Mouse (Mus musculus) MEL (cell line): ENCODE measurements around the gene Omd. TPM values are rescaled to one million over a fixed set of nuclear protein-coding genes. Genes with fewer than 3 reads are reported as not detected.

Experiments
- DNase-seq: peaks from one replicate; pipeline ENCODE4 v3.0.0; 2011; ENCODE audit warnings: low read depth, low spot score
- H3K27ac ChIP-seq: 2 replicates; pipeline ENCODE4 v1.5.1; 2012; ENCODE audit warnings: low read depth, mild to moderate bottlenecking, control low read depth, low read length, moderate library complexity; ENCODE audit not compliant: control insufficient read depth
- H3K27me3 ChIP-seq, 2 experiments: fragments of 150-350 bp in 1 of 2; sonication (generic) in 1 of 2; 2 replicates each; pipeline ENCODE4 v1.6.1; 2012; ENCODE audit warnings: low read length in 2 of 2, mild to moderate bottlenecking in 2 of 2, improper control_type of control experiment in 1 of 2, moderate library complexity in 1 of 2; ENCODE audit not compliant: insufficient read depth in 2 of 2, control insufficient read depth in 1 of 2
- H3K36me3 ChIP-seq, 2 experiments: 2 replicates each; pipeline ENCODE4 v1.6.1; 2012 to 2014; ENCODE audit warnings: low read length in 2 of 2, improper control_type of control experiment in 1 of 2, inconsistent platforms in 1 of 2, mild to moderate bottlenecking in 1 of 2; ENCODE audit not compliant: insufficient read depth in 2 of 2, control insufficient read depth in 1 of 2
- H3K4me1 ChIP-seq, 2 experiments: fragments of 150-350 bp in 1 of 2; sonication (generic) in 1 of 2; 2 replicates each; pipeline ENCODE4 v1.6.1; 2012; ENCODE audit warnings: low read length in 2 of 2, improper control_type of control experiment in 1 of 2, mild to moderate bottlenecking in 1 of 2; ENCODE audit not compliant: insufficient read depth in 2 of 2, control insufficient read depth in 1 of 2
- H3K4me3 ChIP-seq, 2 experiments: fragments of 150-350 bp in 1 of 2; sonication (generic) in 1 of 2; 2 replicates each; pipeline ENCODE4 v1.5.1; 2012; ENCODE audit warnings: low read depth in 2 of 2, low read length in 2 of 2, mild to moderate bottlenecking in 2 of 2, moderate library complexity in 2 of 2, control low read depth in 1 of 2, improper control_type of control experiment in 1 of 2; ENCODE audit not compliant: control insufficient read depth in 1 of 2, insufficient read depth in 1 of 2
- H3K79me2 ChIP-seq: 2 replicates; pipeline ENCODE4 v1.6.1; 2012; ENCODE audit warnings: mild to moderate bottlenecking, low read length, moderate library complexity; ENCODE audit not compliant: control insufficient read depth, poor library complexity, insufficient read depth
- H3K9ac ChIP-seq: 2 replicates; pipeline ENCODE4 v1.6.1; 2012; ENCODE audit warnings: low read depth, mild to moderate bottlenecking, control low read depth, low read length, moderate library complexity; ENCODE audit not compliant: control insufficient read depth, poor library complexity, severe bottlenecking
- H3K9me3 ChIP-seq: fragments of 150-350 bp; sonication (generic); replicated peaks from 2 replicates; pipeline ENCODE4 v1.6.1; 2012; ENCODE audit warnings: mild to moderate bottlenecking, low read length, improper control_type of control experiment, moderate library complexity; ENCODE audit not compliant: insufficient read depth
- CTCF ChIP-seq, 3 experiments: IDR thresholded peaks in 2 of 3; conservative IDR thresholded peaks in 1 of 3; 2 replicates each; pipeline ENCODE4 v1.5.1; 2011 to 2012; ENCODE audit warnings: low read length in 3 of 3, low read depth in 2 of 3, mild to moderate bottlenecking in 2 of 3, improper control_type of control experiment in 1 of 3, inconsistent platforms in 1 of 3, mixed read lengths in 1 of 3, moderate library complexity in 1 of 3; ENCODE audit not compliant: control insufficient read depth in 1 of 3, insufficient read depth in 1 of 3, poor library complexity in 1 of 3, severe bottlenecking in 1 of 3
- E2F4 ChIP-seq: IDR thresholded peaks from 2 replicates; pipeline ENCODE4 v1.6.1; 2011; ENCODE audit warnings: low read depth, low read length, improper control_type of control experiment, borderline replicate concordance
- ELF1 ChIP-seq: IDR thresholded peaks from 2 replicates; pipeline ENCODE4 v1.6.1; 2014; ENCODE audit warnings: low read depth, mild to moderate bottlenecking, inconsistent platforms, low read length, improper control_type of control experiment, moderate library complexity
- EP300 ChIP-seq, 2 experiments: IDR thresholded peaks; 2 replicates each; pipeline ENCODE4 v1.6.1; 2011; ENCODE audit warnings: improper control_type of control experiment in 2 of 2, low read length in 2 of 2, low read depth in 1 of 2, mild to moderate bottlenecking in 1 of 2
- ETS1 ChIP-seq: IDR thresholded peaks from 2 replicates; pipeline ENCODE4 v1.6.1; 2012; ENCODE audit warnings: low read depth, mild to moderate bottlenecking, inconsistent platforms, low read length, improper control_type of control experiment, moderate library complexity
- GABPA ChIP-seq: IDR thresholded peaks from 2 replicates; pipeline ENCODE4 v1.6.1; 2012; ENCODE audit warnings: low read depth, mild to moderate bottlenecking, inconsistent platforms, low read length, improper control_type of control experiment, moderate library complexity
- GATA1 ChIP-seq: IDR thresholded peaks from 2 replicates; pipeline ENCODE4 v1.6.1; 2011; ENCODE audit warnings: low read depth, low read length, improper control_type of control experiment
- KAT2A ChIP-seq: conservative IDR thresholded peaks from 2 replicates; pipeline ENCODE4 v1.6.1; 2012; ENCODE audit warnings: low read depth, low read length, improper control_type of control experiment, inconsistent platforms
- MAX ChIP-seq: IDR thresholded peaks from 2 replicates; pipeline ENCODE4 v1.6.1; 2011; ENCODE audit warnings: low read length, improper control_type of control experiment
- POLR2A ChIP-seq, 2 experiments: IDR thresholded peaks; 2 replicates each; pipeline ENCODE4 v1.6.1; 2011 to 2012; ENCODE audit warnings: low read length in 2 of 2, mild to moderate bottlenecking in 2 of 2, control low read depth in 1 of 2, improper control_type of control experiment in 1 of 2, low read depth in 1 of 2, moderate library complexity in 1 of 2; ENCODE audit not compliant: control insufficient read depth in 1 of 2, insufficient read depth in 1 of 2, poor library complexity in 1 of 2
- POLR2AphosphoS5 ChIP-seq: IDR thresholded peaks from 2 replicates; pipeline ENCODE4 v1.6.1; 2012; ENCODE audit warnings: low read depth, borderline replicate concordance, mild to moderate bottlenecking, inconsistent platforms, low read length, moderate library complexity, mixed read lengths
- RAD21 ChIP-seq: IDR thresholded peaks from 2 replicates; pipeline ENCODE4 v1.6.1; 2011; ENCODE audit warnings: mild to moderate bottlenecking, low read depth, low read length, improper control_type of control experiment
- RCOR1 ChIP-seq: IDR thresholded peaks from 2 replicates; pipeline ENCODE4 v1.6.1; 2012; ENCODE audit warnings: low read depth, mild to moderate bottlenecking, inconsistent platforms, low read length, improper control_type of control experiment
- SIN3A ChIP-seq: IDR thresholded peaks from 2 replicates; pipeline ENCODE4 v1.6.1; 2012; ENCODE audit warnings: low read length, improper control_type of control experiment, inconsistent platforms
- SMC3 ChIP-seq: IDR thresholded peaks from 2 replicates; pipeline ENCODE4 v1.6.1; 2011; ENCODE audit warnings: low read depth, low read length, improper control_type of control experiment
- TAL1 ChIP-seq: IDR thresholded peaks from 2 replicates; pipeline ENCODE4 v1.6.1; 2012; ENCODE audit warnings: mild to moderate bottlenecking, inconsistent platforms, low read length, moderate library complexity, mixed read lengths
- TBP ChIP-seq: IDR thresholded peaks from 2 replicates; pipeline ENCODE4 v1.8.0; 2011; ENCODE audit warnings: low read depth, low read length, improper control_type of control experiment
- TCF12 ChIP-seq: IDR thresholded peaks from 2 replicates; pipeline ENCODE4 v1.6.1; 2014; ENCODE audit warnings: low read depth, mild to moderate bottlenecking, inconsistent platforms, low read length, improper control_type of control experiment, moderate library complexity
- UBTF ChIP-seq: IDR thresholded peaks from 2 replicates; pipeline ENCODE4 v1.6.1; 2012; ENCODE audit warnings: low read depth, mild to moderate bottlenecking, inconsistent platforms, low read length, improper control_type of control experiment, moderate library complexity, borderline replicate concordance; ENCODE audit not compliant: insufficient read depth
- ZKSCAN1 ChIP-seq: IDR thresholded peaks from 2 replicates; pipeline ENCODE4 v1.6.1; 2012; ENCODE audit warnings: low read depth, mild to moderate bottlenecking, inconsistent platforms, low read length, improper control_type of control experiment, moderate library complexity
- ZMIZ1 ChIP-seq: IDR thresholded peaks from 2 replicates; pipeline ENCODE4 v1.6.1; 2012; ENCODE audit warnings: low read depth, mild to moderate bottlenecking, inconsistent platforms, low read length, improper control_type of control experiment, moderate library complexity
- ZNF384 ChIP-seq: IDR thresholded peaks from 2 replicates; pipeline ENCODE4 v1.6.1; 2012; ENCODE audit warnings: low read depth, mild to moderate bottlenecking, inconsistent platforms, low read length, improper control_type of control experiment
- polyA plus RNA-seq, 2 experiments: library from polyadenylated mRNA; stranded (reverse) in 1 of 2; unstranded in 1 of 2; fragments of >175 nt in 1 of 2; fragments of >200 nt in 1 of 2; gene quantifications; 2 replicates each; pipeline versions ENCODE4 v1.2.1 to v1.2.4; 2012; ENCODE audit warnings: low replicate concordance in 2 of 2, low read depth in 1 of 2; ENCODE audit not compliant: insufficient read length in 2 of 2, insufficient read depth in 1 of 2, missing spikeins in 1 of 2
- total RNA-seq: library from RNA; depleted of rRNA; stranded (reverse); fragments of 300-350 nt; gene quantifications from 2 replicates; pipeline ENCODE4 v1.2.3, GENCODE M21; 2012

The Omd gene
- total and polyA plus RNA-seq, 3 experiments, result 0.04 to 4.1 TPM; not detected in 1

- no peaks in the 10 kb centered on the region for H3K36me3 ChIP-seq
- no peak for DNase-seq
- TF ChIP-seq CTCF (IDR thresholded peaks at IDR 0.05 in 2 of 3, conservative IDR thresholded peaks at IDR 0.05 in 1 of 3; ENCODE audit: control insufficient read depth in 1 of 3, insufficient read depth in 1 of 3, low read depth in 2 of 3, low read length in 3 of 3, poor library complexity in 1 of 3, severe bottlenecking in 1 of 3), result no peak
- no peak for TF ChIP-seq KAT2A
- no peak for TF ChIP-seq UBTF
- no peak for TF ChIP-seq SMC3
- TF ChIP-seq TAL1, result no peak
- no peak for TF ChIP-seq EP300 (IDR thresholded peaks at IDR 0.05; ENCODE audit: low read depth in 1 of 2, low read length in 2 of 2)
- no peak for TF ChIP-seq TCF12
- no peak for TF ChIP-seq POLR2A (IDR thresholded peaks at IDR 0.05; ENCODE audit: control insufficient read depth in 1 of 2, insufficient read depth in 1 of 2, low read depth in 1 of 2, low read length in 2 of 2, poor library complexity in 1 of 2)
- no peak for TF ChIP-seq GATA1
- no peak for TF ChIP-seq E2F4
- no peak for TF ChIP-seq TBP
- no peak for TF ChIP-seq ZNF384
- no peak for TF ChIP-seq POLR2AphosphoS5
- TF ChIP-seq ELF1, result no peak
- TF ChIP-seq SIN3A, result no peak
- TF ChIP-seq, all 39 proteins: peak for 0
These were observed 36.6 kb upstream of the Omd start for GRCm38 (mm10) chr13:49545646-49546045.

GRCm38 (mm10) chr13:49546517-49546916, 35.7 kb upstream of the Omd start:
- H3K4me1 ChIP-seq, result no peaks in the 10 kb centered on the region
- no peak overlapping the region for H3K4me3 ChIP-seq
- DNase-seq, result no peak
- no peaks in the 10 kb centered on the region for H3K27me3 ChIP-seq
- H3K36me3 ChIP-seq, result no peaks in the 10 kb centered on the region
- no peak overlapping the region for H3K9ac ChIP-seq
- no peaks in the 10 kb centered on the region for H3K9me3 ChIP-seq
- H3K27ac ChIP-seq, result no peak overlapping the region
- H3K79me2 ChIP-seq, result no peaks in the 10 kb centered on the region
- no peak for TF ChIP-seq CTCF (IDR thresholded peaks at IDR 0.05 in 2 of 3, conservative IDR thresholded peaks at IDR 0.05 in 1 of 3; ENCODE audit: control insufficient read depth in 1 of 3, insufficient read depth in 1 of 3, low read depth in 2 of 3, low read length in 3 of 3, poor library complexity in 1 of 3, severe bottlenecking in 1 of 3)
- no peak for TF ChIP-seq TCF12
- TF ChIP-seq ETS1, result no peak
- no peak for TF ChIP-seq GABPA
- TF ChIP-seq ZKSCAN1, result no peak
- no peak for TF ChIP-seq MAX
- TF ChIP-seq E2F4, result no peak
- no peak for TF ChIP-seq ZMIZ1
- no peak for TF ChIP-seq RAD21
- TF ChIP-seq RCOR1, result no peak
- TF ChIP-seq POLR2AphosphoS5, result no peak

More at GRCm38 (mm10) chr13:49545646-49546045, 36.6 kb upstream of the Omd start:
- no peaks in the 10 kb centered on the region for H3K27me3 ChIP-seq
- H3K9me3 ChIP-seq, result no peaks in the 10 kb centered on the region
- no peaks in the 10 kb centered on the region for H3K79me2 ChIP-seq
- H3K4me3 ChIP-seq, result no peak overlapping the region
- no peak overlapping the region for H3K9ac ChIP-seq
- H3K27ac ChIP-seq, result no peak overlapping the region
- H3K4me1 ChIP-seq, result no peaks in the 10 kb centered on the region
